Mouse (Mus musculus) CD4-positive, CD25-positive, alpha-beta regulatory T cell, adult 9 weeks (primary cell): ENCODE measurements around the gene Tmem127. TPM values are rescaled to one million over a fixed set of nuclear protein-coding genes. Genes with fewer than 3 reads are reported as not detected.

Experiments
- polyA plus RNA-seq: library from polyadenylated mRNA; unstranded; fragments of 100-300 nt; shearing (Covaris generic); gene quantifications from one replicate; pipeline ENCODE4 v1.2.1, GENCODE M21; 2017

Tmem127 gene
- polyA plus RNA-seq, result 23.9 TPM

GRCm38 (mm10) chr2:127247592-127248333 lies at the start of gene Tmem127, which contains the start of gene Ciao1:
TSS of gene Tmem127 (plus strand) at chr2:127247908.
TSS of gene Ciao1 (minus strand) at chr2:127247816.

GRCm38 (mm10) chr2:127207547-127208451 lies 39.9 kb upstream of the Tmem127 start, which contains the start of the genes 1810024B03Rik and Snrnp200:
TSS of gene 1810024B03Rik (minus strand) at chr2:127208280.
TSS of gene Snrnp200 (plus strand) at chr2:127208386.

GRCm38 (mm10) chr2:127269491-127270299 lies 22.0 kb downstream of the Tmem127 start, which contains the start of gene Stard7:
TSS of gene Stard7 (plus strand) at chr2:127270218.

Other genes starting within 250 kb of the Tmem127 start
- gene Ap4e1, start 239.2 kb upstream of the Tmem127 start, polyA plus RNA-seq, result 22.1 TPM
- 85.0 TPM for gene Blvra, start 177.2 kb upstream of the Tmem127 start, polyA plus RNA-seq
- gene Ncaph, start 114.0 kb upstream of the Tmem127 start, polyA plus RNA-seq, result 6.7 TPM
- 8.7 TPM for gene Itpripl1, start 104.5 kb upstream of the Tmem127 start, polyA plus RNA-seq
- gene 1810024B03Rik, start 39.6 kb upstream of the Tmem127 start, polyA plus RNA-seq, result 1.4 TPM
- gene Snrnp200, start 39.5 kb upstream of the Tmem127 start, polyA plus RNA-seq, result 129 TPM
- 119 TPM for gene Ciao1, start 92 bp upstream of the Tmem127 start, polyA plus RNA-seq
- 28.4 TPM for gene Stard7, start 22.3 kb downstream of the Tmem127 start, polyA plus RNA-seq
- gene Dusp2, start 88.3 kb downstream of the Tmem127 start, polyA plus RNA-seq, result 16.4 TPM
- 0.33 TPM for gene Astl, start 90.7 kb downstream of the Tmem127 start, polyA plus RNA-seq
- gene Adra2b, start 115.3 kb downstream of the Tmem127 start, polyA plus RNA-seq, result not detected
- 0.37 TPM for gene Gpat2, start 177.3 kb downstream of the Tmem127 start, polyA plus RNA-seq
- gene Fahd2a, start 196.7 kb downstream of the Tmem127 start, polyA plus RNA-seq, result 40.3 TPM